Mouse (Mus musculus) intestine, embryonic 14.5 days (tissue): ENCODE data around the gene Abca12. TPM values are rescaled to one million over a fixed set of nuclear protein-coding genes. Genes with fewer than 3 reads are reported as not detected.

Source experiments
- ATAC-seq: fragments of 200-750 bp; cut with Nextera tagmentation; replicated peaks from 2 replicates; pipeline ENCODE4 v1.8.0; 2017; ENCODE audit warnings: low read depth, moderate number of reproducible peaks, moderate TSS enrichment, moderate library complexity; ENCODE audit not compliant: low FRiP score, low TSS enrichment
- DNase-seq: peaks from one replicate; pipeline ENCODE4 v3.0.0-alpha.2; 2018; ENCODE audit warnings: low spot score
- H3K27ac ChIP-seq: fragments of 300-500 bp; sonication (generic); 2 replicates; pipeline ENCODE4 v1.5.1; 2014; ENCODE audit warnings: low read depth, mild to moderate bottlenecking, control low read depth
- H3K27me3 ChIP-seq: fragments of 300-500 bp; sonication (generic); replicated peaks from 2 replicates; pipeline ENCODE4 v1.6.1; 2014; ENCODE audit warnings: low read length, control low read depth; ENCODE audit not compliant: control insufficient read depth, insufficient read depth
- H3K36me3 ChIP-seq: fragments of 300-500 bp; sonication (generic); 2 replicates; pipeline ENCODE4 v1.6.1; 2014; ENCODE audit warnings: low read length, control low read depth; ENCODE audit not compliant: control insufficient read depth, insufficient read depth
- H3K4me1 ChIP-seq: fragments of 300-500 bp; sonication (generic); replicated peaks from 2 replicates; pipeline ENCODE4 v1.6.1; 2014; ENCODE audit warnings: low read length, control low read depth, mixed read lengths; ENCODE audit not compliant: control insufficient read depth, insufficient read depth
- H3K4me2 ChIP-seq: fragments of 300-500 bp; sonication (generic); 2 replicates; pipeline ENCODE4 v1.6.1; 2014; ENCODE audit warnings: low read length
- H3K4me3 ChIP-seq: fragments of 300-500 bp; sonication (generic); 2 replicates; pipeline ENCODE4 v1.5.1; 2014; ENCODE audit warnings: low read depth, low read length, control low read depth, mixed read lengths
- H3K9ac ChIP-seq: fragments of 300-500 bp; sonication (generic); 2 replicates; pipeline ENCODE4 v1.6.1; 2014; ENCODE audit warnings: mild to moderate bottlenecking, low read length
- H3K9me3 ChIP-seq: fragments of 300-500 bp; sonication (generic); 2 replicates; pipeline ENCODE4 v1.6.1; 2016; ENCODE audit warnings: low read length, control low read depth; ENCODE audit not compliant: control insufficient read depth
- WGBS: fragments of 180-500 bp; shearing (Covaris S2); extraction: QIAGEN DNeasy Blood & Tissue Kit; methylation state at CpG from one replicate; pipeline ENCODE4 v1.1.7; 2014; 5-methylcytosine and 5-hydroxymethylcytosine counted together
- polyA plus RNA-seq: library from polyadenylated mRNA; unstranded; fragments of >200 nt; fragmentation: Nextera tagmentation; extraction: Ambion mirVana; gene quantifications from 2 replicates; pipeline ENCODE4 v1.2.1, GENCODE M21; 2014

The Abca12 gene
- polyA plus RNA-seq, 1 experiment from 2014 or later = 0.01 TPM

DNA sequence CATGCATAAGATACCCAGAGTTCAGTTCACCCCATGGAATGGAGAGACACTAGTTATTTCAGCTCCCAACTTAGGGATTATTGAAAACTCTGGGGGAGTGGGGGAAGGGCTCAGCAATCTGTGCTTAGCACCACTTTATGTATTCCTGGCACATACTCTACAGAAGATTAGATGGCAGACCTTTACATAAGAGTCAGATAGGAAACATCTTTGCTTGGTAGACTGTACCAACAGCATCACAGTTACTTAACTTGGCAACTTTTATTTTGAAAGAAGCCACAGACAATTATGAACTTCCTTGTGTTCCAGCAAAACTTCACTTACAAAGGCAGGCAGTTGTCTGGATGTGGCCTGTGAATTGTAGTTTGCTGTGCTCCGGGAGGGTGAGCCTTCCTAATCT, 46.9 kb downstream of the Abca12 start:
- Histone ChIP-seq H3K4me1 (no peaks in the 10 kb centered on the region), H3K27ac (no peak overlapping the region), H3K4me3 (no peak overlapping the region), H3K9me3 (no peaks in the 10 kb centered on the region), H3K4me2 (no peak overlapping the region), H3K27me3 (no peaks in the 10 kb centered on the region), H3K9ac (no peak overlapping the region), H3K36me3 (no peaks in the 10 kb centered on the region)
- 73% methylated on average over 1 of the region's 1 CpGs for WGBS
- ATAC-seq (no peak), DNase-seq (no peak)

DNA sequence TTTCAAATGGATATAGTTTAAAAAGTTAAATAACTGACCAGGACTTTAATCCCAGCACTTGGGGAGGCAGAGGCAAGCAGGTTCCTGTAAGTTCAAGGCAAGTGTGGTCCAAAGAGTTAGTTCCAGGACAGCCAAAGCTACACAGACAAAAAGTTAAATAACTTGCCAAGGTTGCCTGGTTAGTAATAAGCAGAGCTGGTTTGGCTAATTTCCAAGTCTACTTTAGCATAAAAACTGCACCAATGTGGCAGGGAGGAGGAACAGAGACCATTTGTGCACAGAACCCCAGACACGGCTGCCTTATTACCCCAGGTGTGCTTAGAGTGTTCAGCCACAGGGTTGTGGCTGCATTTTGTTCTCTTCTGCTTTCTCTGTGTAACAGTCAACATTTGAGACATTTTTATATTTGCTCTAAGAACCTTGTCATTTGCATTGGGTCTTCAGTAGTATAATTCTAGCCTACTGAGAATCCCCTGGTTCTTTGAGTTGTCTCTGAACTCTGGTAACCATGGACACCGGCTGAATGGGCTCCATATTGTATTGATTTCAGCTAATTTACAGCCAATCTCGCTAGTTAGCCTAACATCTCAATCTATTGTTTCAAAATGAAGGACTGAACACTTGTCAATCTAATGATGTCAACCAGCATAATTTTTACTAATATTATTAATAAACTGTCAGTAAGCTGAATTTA, 71.7 kb downstream of the Abca12 start:
- H3K4me1 ChIP-seq = no peaks in the 10 kb centered on the region
- ATAC-seq = no peak
- no peaks in the 10 kb centered on the region for H3K27me3 ChIP-seq
- H3K9me3 ChIP-seq = no peaks in the 10 kb centered on the region
- H3K27ac ChIP-seq = no peak overlapping the region
- DNase-seq = no peak
- 77% methylated on average over 3 of the region's 3 CpGs for WGBS
- H3K4me2 ChIP-seq = no peak overlapping the region
- no peaks in the 10 kb centered on the region for H3K36me3 ChIP-seq
- H3K4me3 ChIP-seq = no peak overlapping the region
- H3K9ac ChIP-seq = no peak overlapping the region

DNA sequence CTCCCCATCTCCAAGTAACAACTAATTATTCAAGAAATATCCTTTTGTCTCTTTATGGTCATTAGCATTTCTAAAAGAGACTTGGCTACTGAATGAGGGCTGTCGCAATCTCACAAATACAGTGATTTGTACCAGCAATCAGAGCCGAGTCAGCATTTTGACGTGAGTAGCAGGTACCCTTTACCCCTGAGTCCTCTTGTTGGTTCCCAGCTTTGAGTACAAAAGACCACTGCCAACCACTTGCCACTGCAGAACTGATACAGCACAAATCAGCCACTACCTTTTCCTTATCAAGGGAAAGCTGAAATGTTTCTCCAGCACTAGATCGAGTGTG, 72.5 kb downstream of the Abca12 start:
- H3K36me3 ChIP-seq = no peaks in the 10 kb centered on the region
- H3K27ac ChIP-seq = no peak overlapping the region
- WGBS = 86% methylated on average over 4 of the region's 4 CpGs
- H3K27me3 ChIP-seq = no peaks in the 10 kb centered on the region
- no peak for DNase-seq
- H3K4me3 ChIP-seq = no peak overlapping the region
- H3K4me1 ChIP-seq = no peaks in the 10 kb centered on the region
- H3K9ac ChIP-seq = no peak overlapping the region
- no peak overlapping the region for H3K4me2 ChIP-seq
- no peak for ATAC-seq
- H3K9me3 ChIP-seq = no peaks in the 10 kb centered on the region

DNA sequence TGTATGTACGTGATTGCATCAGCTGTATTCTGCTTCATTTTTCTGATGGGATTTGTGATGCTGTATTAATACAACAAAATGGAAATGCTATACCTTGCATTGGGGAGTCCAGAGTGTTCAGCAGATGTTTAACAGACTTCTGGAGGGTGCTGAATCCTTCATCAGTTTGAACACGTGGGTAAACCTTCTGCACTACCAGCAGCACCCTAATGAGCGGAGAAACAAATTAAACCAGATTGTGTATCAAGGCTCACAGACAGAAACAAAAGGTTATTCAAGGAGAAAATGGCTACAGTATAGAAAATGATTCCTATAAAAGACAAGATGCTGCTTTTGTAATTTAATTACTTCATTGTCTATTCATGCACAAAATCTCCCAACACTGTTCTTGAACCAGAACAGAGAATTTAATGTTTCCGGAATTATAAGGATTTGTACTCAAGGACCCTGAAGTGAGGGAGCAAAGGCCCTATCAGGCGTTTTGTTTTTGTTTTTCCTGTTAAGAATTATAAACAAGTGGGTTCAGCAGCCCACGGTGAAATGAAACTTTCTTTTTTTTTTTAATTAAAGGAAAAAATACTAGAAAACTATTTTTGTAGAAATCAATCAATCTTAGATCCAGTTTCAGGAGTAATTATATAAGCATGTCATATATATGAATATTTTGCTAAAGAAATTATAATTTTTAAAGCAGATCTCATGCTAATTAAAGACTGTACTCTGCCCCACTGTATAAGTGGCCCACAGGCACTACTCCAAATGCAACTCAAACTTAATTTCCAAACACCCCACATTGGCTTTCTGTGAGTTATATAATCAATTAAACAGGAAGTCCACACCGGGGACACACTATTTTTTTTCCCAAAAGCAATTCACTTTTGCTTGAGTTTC, 73.1 kb downstream of the Abca12 start:
- no peak overlapping the region for H3K4me2 ChIP-seq
- no peak overlapping the region for H3K9ac ChIP-seq
- H3K4me3 ChIP-seq = no peak overlapping the region
- no peak overlapping the region for H3K27ac ChIP-seq
- H3K4me1 ChIP-seq = no peaks in the 10 kb centered on the region
- ATAC-seq = no peak
- no peaks in the 10 kb centered on the region for H3K9me3 ChIP-seq
- no peak for DNase-seq
- no peaks in the 10 kb centered on the region for H3K36me3 ChIP-seq
- WGBS = 76% methylated on average over 7 of the region's 7 CpGs
- no peaks in the 10 kb centered on the region for H3K27me3 ChIP-seq

DNA sequence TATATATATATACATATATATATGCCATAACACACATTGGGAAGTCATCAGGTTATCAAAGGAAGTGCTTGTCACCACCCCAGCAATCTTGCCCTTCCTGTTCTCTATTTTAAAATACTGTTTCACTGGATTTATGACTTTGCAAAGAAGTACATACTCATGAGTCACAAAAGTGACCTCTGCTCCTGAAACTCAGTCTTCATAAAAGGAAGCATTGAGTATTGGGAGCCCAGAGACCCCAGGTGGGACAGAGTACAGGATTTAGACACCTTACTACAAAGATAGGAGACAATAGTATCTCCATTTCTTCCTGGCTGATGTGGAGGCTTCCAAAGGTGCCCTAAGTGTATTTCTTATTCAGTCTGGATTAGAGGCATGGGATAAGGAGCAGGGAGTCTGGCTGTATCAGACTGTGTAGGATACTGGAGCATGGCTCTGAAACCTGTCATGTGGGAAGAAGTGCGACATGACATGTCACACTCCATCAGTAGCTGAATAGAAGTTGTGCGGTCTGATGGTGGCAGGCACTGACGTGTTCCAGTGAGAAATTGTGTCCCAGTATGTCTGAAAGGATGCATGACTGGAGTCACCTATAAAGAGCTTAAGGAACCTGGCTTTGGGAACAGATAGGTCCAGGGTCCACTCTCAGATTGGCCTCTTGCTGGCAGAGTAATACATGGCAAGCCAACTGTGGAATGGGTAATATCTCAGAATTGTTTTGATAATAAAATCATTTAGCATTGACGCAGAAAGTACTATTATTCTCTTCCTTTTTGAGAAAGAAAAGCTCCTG, 76.0 kb downstream of the Abca12 start:
- WGBS = 82% methylated on average over 4 of the region's 4 CpGs
- no peak for DNase-seq
- Histone ChIP-seq H3K4me2 (no peak overlapping the region), H3K4me3 (no peak overlapping the region), H3K36me3 (no peaks in the 10 kb centered on the region), H3K9me3 (no peaks in the 10 kb centered on the region), H3K4me1 (no peaks in the 10 kb centered on the region), H3K27ac (no peak overlapping the region), H3K27me3 (no peaks in the 10 kb centered on the region), H3K9ac (no peak overlapping the region)
- 0 out of 2 replicates have a peak, but pooled peaks have one; percentile 19 for ATAC-seq

DNA sequence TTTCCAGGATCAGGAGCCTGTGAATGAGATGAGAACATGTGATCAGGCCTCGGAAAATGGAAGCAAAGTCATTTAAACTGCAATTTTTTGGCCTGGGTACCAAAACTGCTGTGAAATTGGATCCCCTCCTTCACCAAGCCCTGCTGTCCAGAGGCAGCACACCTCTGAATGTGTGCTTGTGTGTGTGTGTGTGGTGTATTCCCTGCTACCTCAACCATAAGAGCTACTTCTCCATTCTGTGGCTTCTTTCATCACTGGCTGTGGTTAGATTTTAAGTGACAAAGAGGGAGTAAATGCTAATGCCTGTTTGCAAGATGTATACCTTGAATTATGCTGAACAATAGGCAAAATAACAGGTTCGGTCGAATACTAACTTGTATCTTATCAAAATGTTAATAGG, 84.4 kb downstream of the Abca12 start:
- H3K4me1 ChIP-seq = no peaks in the 10 kb centered on the region
- H3K36me3 ChIP-seq = no peaks in the 10 kb centered on the region
- no peak overlapping the region for H3K4me3 ChIP-seq
- no peaks in the 10 kb centered on the region for H3K27me3 ChIP-seq
- DNase-seq = no peak
- no peak for ATAC-seq
- no peak overlapping the region for H3K27ac ChIP-seq
- H3K9me3 ChIP-seq = no peaks in the 10 kb centered on the region
- WGBS = 83% methylated on average over 3 of the region's 3 CpGs
- H3K4me2 ChIP-seq = no peak overlapping the region
- H3K9ac ChIP-seq = no peak overlapping the region

DNA sequence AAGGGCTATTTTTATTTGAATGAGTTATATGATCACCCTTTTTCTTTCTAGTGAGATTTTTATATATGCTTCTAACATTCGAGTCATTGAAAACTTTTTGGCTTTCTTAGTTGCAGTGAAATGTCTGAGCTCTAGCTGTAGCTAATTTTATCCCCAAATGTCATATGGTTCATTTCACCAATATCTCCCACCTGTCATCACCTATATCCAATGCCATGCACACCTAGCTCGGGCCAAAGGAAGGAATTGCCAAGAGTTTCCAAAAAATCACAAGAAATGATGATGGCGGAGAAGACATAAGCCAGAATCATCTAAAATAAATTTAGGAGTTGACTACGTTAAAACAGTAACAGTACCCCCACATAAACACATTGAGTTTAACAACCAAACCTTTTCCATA, 102.5 kb downstream of the Abca12 start:
- Histone ChIP-seq H3K27me3 (no peaks in the 10 kb centered on the region), H3K4me1 (no peaks in the 10 kb centered on the region), H3K9me3 (no peaks in the 10 kb centered on the region), H3K36me3 (no peaks in the 10 kb centered on the region), H3K4me3 (no peak overlapping the region), H3K9ac (no peak overlapping the region), H3K4me2 (no peak overlapping the region), H3K27ac (no peak overlapping the region)
- no peak for ATAC-seq
- 84% methylated on average over 4 of the region's 4 CpGs for WGBS
- DNase-seq = no peak

DNA sequence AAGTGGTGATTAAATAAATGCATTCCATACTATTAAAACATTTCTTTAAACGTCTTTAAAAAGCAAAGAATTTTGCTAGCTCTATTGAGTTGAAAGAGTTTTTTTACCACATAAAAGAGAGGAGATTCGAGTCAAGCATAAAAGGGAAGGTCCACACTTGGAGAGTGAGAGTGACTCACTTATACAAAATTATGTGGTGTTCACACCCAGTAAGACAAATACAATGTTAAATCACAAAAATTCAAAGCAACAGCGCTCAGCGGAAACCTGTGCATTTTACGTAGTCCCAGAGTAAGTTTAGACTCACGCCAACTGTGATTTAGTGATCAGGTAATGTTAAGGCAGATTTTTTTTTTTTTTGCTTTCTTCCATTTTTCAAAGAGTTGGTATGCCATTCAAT, 104.1 kb downstream of the Abca12 start:
- 86% methylated on average over 6 of the region's 6 CpGs for WGBS
- no peaks in the 10 kb centered on the region for H3K4me1 ChIP-seq

More for the DNA sequence above, 104.1 kb downstream of the Abca12 start:
- H3K27ac ChIP-seq = no peak overlapping the region
- no peaks in the 10 kb centered on the region for H3K27me3 ChIP-seq
- ATAC-seq = no peak
- DNase-seq = no peak
- H3K4me3 ChIP-seq = no peak overlapping the region
- H3K9me3 ChIP-seq = no peaks in the 10 kb centered on the region
- H3K9ac ChIP-seq = no peak overlapping the region
- no peaks in the 10 kb centered on the region for H3K36me3 ChIP-seq
- no peak overlapping the region for H3K4me2 ChIP-seq
